10 mouse cellular contexts compared by ENCODE assay signal in the genomic region with DNA sequence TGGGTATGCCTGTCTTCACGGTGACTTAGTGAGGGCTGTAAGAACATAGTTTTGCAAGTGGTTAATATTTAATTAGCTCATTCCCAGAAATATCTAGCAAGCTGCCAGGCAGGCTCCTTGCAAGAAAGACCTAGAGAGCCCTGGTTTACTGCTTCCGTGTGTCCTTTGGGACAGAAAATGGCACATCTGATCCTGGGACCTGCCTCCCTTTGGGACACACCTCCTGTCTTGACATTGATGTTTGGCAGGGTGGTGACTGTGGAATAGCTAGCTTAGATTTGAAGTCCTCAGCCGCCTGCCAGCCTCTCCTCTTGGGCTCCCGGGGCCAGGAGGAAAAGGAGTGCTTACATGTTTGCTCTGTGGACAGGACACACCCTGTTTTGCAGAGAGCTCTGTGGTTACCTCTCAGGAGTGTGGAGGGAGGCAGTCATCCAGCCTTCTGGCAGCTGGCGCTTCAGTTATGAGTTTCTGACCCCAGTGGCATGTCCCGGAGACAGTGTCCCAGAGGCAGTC. TPM values are rescaled to one million over a fixed set of nuclear protein-coding genes. Genes with fewer than 3 reads are reported as not detected.
DNase-seq lines count a peak whose midpoint lies in the region; ATAC-seq and TF ChIP-seq lines count a peak whose summit lies in the region.
"Had no signal": no experiment of that assay in that cellular context is flagged by ENCODE, and none has a peak within 500 bp of the region (broad histone marks: within the 10 kb centered on the region; RNA-seq: fewer than 3 reads in every experiment).

No protein-coding gene starts in this region.

- in situ Hi-C loops in Patski (cut with MboI; ENCODE audit: low pct_unique_long_range_greater_than_20kb) = no loop called here

- 43% methylated on average over 6 of the region's 6 CpGs for WGBS in heart, postnatal 0 days
- 54% methylated on average over 6 of the region's 6 CpGs for WGBS in heart, embryonic 11.5 days (ENCODE audit: insufficient replicate concordance)

- no peak overlapping the region for H3K4me3 ChIP-seq in heart, postnatal 0 days (ENCODE audit: low read depth, low read length)
- no peak overlapping the region for H3K4me3 ChIP-seq in heart, embryonic 11.5 days (ENCODE audit: low read depth, low read length)
- H3K4me3 ChIP-seq: erythroblast, embryonic 14.5 days had no signal

- H3K27ac ChIP-seq in heart, postnatal 0 days (ENCODE audit: low read depth) = no peak overlapping the region
- H3K27ac ChIP-seq in heart, embryonic 11.5 days (ENCODE audit: low read depth, low read length) = no peak overlapping the region

- no peak for TF ChIP-seq CTCF in heart, postnatal 0 days (IDR thresholded peaks at IDR 0.05; ENCODE audit: low read depth)
- no peak for TF ChIP-seq CTCF in Patski (IDR thresholded peaks at IDR 0.05)

- CTCF ChIA-PET in Patski (lab: Charles Lee) = interaction anchor here (1.2 to 1.7 kb wide), 5 partner anchors 10 to 27 kb away, joined by 3 to 7 read pairs (median 3); no protein-coding TSS in a partner anchor

- peaks cover 39% of the 10 kb centered on the region for H3K4me1 ChIP-seq in heart, postnatal 0 days (ENCODE audit: control insufficient read depth, insufficient read depth)
- H3K4me1 ChIP-seq in heart, embryonic 11.5 days (ENCODE audit: control insufficient read depth, insufficient read depth, low read length) = peaks cover 5% of the 10 kb centered on the region; the same call in 1 of the 2 replicates

- H3K4me2 ChIP-seq in heart, postnatal 0 days (ENCODE audit: low read depth, low read length) = peak overlapping the region; percentile 96; the same call in 1 of the 2 replicates
- H3K4me2 ChIP-seq in heart, embryonic 11.5 days = no peak overlapping the region

- no peak for TF ChIP-seq EP300 in heart, postnatal 0 days (IDR thresholded peaks at IDR 0.05; ENCODE audit: low read depth)

- POLR2A ChIA-PET in Patski (lab: Charles Lee) = no interaction called here

- no peak for DNase-seq in heart, postnatal 0 days (ENCODE audit: low spot score)
- DNase-seq in Patski (ENCODE audit: low read depth, low spot score) = peak; percentile 58
- DNase-seq in kidney, postnatal 14 days = peak; percentile 66
- peak; percentile 80 for DNase-seq in lung, postnatal 36 days
- DNase-seq in gastrocnemius, postnatal 14 days = no peak
- no peak for DNase-seq in cerebellum, adult 9-10 months
- DNase-seq in right cerebral cortex, postnatal 14 days = no peak

- no peaks in the 10 kb centered on the region for H3K9me3 ChIP-seq in heart, postnatal 0 days (replicated peaks; ENCODE audit: control insufficient read depth, low read length)
- H3K9me3 ChIP-seq in heart, embryonic 11.5 days (replicated peaks; ENCODE audit: control insufficient read depth, low read length) = no peaks in the 10 kb centered on the region

- H3K36me3 ChIP-seq in heart, postnatal 0 days (replicated peaks; ENCODE audit: control insufficient read depth, insufficient read depth, low read length) = no peaks in the 10 kb centered on the region
- no peaks in the 10 kb centered on the region for H3K36me3 ChIP-seq in heart, embryonic 11.5 days (ENCODE audit: control insufficient read depth, insufficient read depth, low read length)

- no peak overlapping the region for H3K9ac ChIP-seq in heart, postnatal 0 days (replicated peaks; ENCODE audit: low read depth, low read length)
- no peak overlapping the region for H3K9ac ChIP-seq in heart, embryonic 11.5 days (ENCODE audit: low read depth, low read length)

- no peaks in the 10 kb centered on the region for H3K27me3 ChIP-seq in heart, postnatal 0 days (ENCODE audit: control insufficient read depth, insufficient read depth, low read length)
- peaks cover 26% of the 10 kb centered on the region; the same call in 1 of the 2 replicates for H3K27me3 ChIP-seq in heart, embryonic 11.5 days (ENCODE audit: control insufficient read depth, insufficient read depth, low read length)
- H3K27me3 ChIP-seq in Patski = no peaks in the 10 kb centered on the region

- no peak for ATAC-seq in heart, postnatal 0 days (ENCODE audit: insufficient read depth, low read depth)
- ATAC-seq in heart, embryonic 11.5 days (replicated peaks; ENCODE audit: insufficient number of reproducible peaks, low FRiP score, low TSS enrichment) = no peak
- peak; percentile 48 for ATAC-seq in Patski

- intact Hi-C loops in gastrocnemius, postnatal 14 days (cut with DNase I; ENCODE audit: low total_unique reads) = no loop called here

RNA-seq across cellular contexts. Expression of a gene that starts 2.3 kb away (rescaled TPM):
- 16.3 and 29.2 TPM in 2 replicates for total RNA-seq in heart, postnatal 0 days (2014; rRNA removed; ENCODE audit: low replicate concordance)
- 9.3 and 11.9 TPM in 2 replicates for polyA plus RNA-seq in heart, postnatal 0 days (2015; fragmentation: Nextera tagmentation; extraction: Ambion mirVana)
- polyA plus RNA-seq in heart, embryonic 11.5 days (2014; fragmentation: Nextera tagmentation; extraction: Ambion mirVana) = 2.7 and 2.9 TPM in 2 replicates
- polyA plus RNA-seq in Patski (2021) = 62.0 TPM
- total RNA-seq in gastrocnemius, postnatal 14 days (2021) = 10 to 100 TPM in 1 of 2 experiments, 1 to 10 TPM in 1; 7.2 to 11.1 TPM

RNA-seq across cellular contexts. Expression of a gene that starts 45.2 kb away (rescaled TPM):
- 2.0 and 11.5 TPM in 2 replicates for total RNA-seq in heart, postnatal 0 days (2014; rRNA removed; ENCODE audit: low replicate concordance)
- 5.8 and 7.0 TPM in 2 replicates for polyA plus RNA-seq in heart, postnatal 0 days (2015; fragmentation: Nextera tagmentation; extraction: Ambion mirVana)
- 6.0 and 6.4 TPM in 2 replicates for polyA plus RNA-seq in heart, embryonic 11.5 days (2014; fragmentation: Nextera tagmentation; extraction: Ambion mirVana)
- polyA plus RNA-seq in Patski (2021) = 6.7 TPM
- 1 to 10 TPM; 1.2 TPM for total RNA-seq in gastrocnemius, postnatal 14 days (2021)

RNA-seq across cellular contexts. Expression of a gene that starts 48.5 kb away (rescaled TPM):
- total RNA-seq in heart, postnatal 0 days (2014; rRNA removed; ENCODE audit: low replicate concordance) = not detected in 2 replicates
- polyA plus RNA-seq in heart, postnatal 0 days (2015; fragmentation: Nextera tagmentation; extraction: Ambion mirVana) = 1.6 and 1.8 TPM in 2 replicates
- polyA plus RNA-seq in heart, embryonic 11.5 days (2014; fragmentation: Nextera tagmentation; extraction: Ambion mirVana) = 0.93 and 1.2 TPM in 2 replicates
- polyA plus RNA-seq in Patski (2021) = 0.68 TPM
- total RNA-seq in gastrocnemius, postnatal 14 days (2021) = under 1 TPM in 1 of 2 experiments, not detected in 1; 0.72 TPM
- total RNA-seq: ES-E14 had no signal
- polyA plus RNA-seq: erythroblast, embryonic 14.5 days had no signal

RNA-seq across cellular contexts. Expression of a gene that starts 56.3 kb away (rescaled TPM):
- 51.4 and 59.6 TPM in 2 replicates for total RNA-seq in heart, postnatal 0 days (2014; rRNA removed; ENCODE audit: low replicate concordance)
- 44.5 and 55.7 TPM in 2 replicates for polyA plus RNA-seq in heart, postnatal 0 days (2015; fragmentation: Nextera tagmentation; extraction: Ambion mirVana)
- 43.3 and 48.2 TPM in 2 replicates for polyA plus RNA-seq in heart, embryonic 11.5 days (2014; fragmentation: Nextera tagmentation; extraction: Ambion mirVana)
- 25.5 TPM for polyA plus RNA-seq in Patski (2021)
- total RNA-seq in gastrocnemius, postnatal 14 days (2021) = 1 to 10 TPM; 6.3 to 7.8 TPM

Comparison
In these comparisons a context has a peak if more than half of its experiments do, and no peak if none do; other contexts are left out.
1. DNase-seq: peak in Patski (single experiment), kidney, postnatal 14 days (single experiment) and lung, postnatal 36 days (single experiment); none in heart, postnatal 0 days (single experiment), gastrocnemius, postnatal 14 days (single experiment), cerebellum, adult 9-10 months (single experiment) and right cerebral cortex, postnatal 14 days (single experiment).